Mouse (Mus musculus) liver, embryonic 14.5 days (tissue): Measurements from ENCODE around the gene BC005624.

Experiments used
- CTCF ChIP-seq: IDR thresholded peaks from 2 replicates; pipeline ENCODE4 v1.5.1; 2016; ENCODE audit warnings: antibody characterized with exemption, low read depth, control low read depth
- EP300 ChIP-seq: IDR thresholded peaks from 2 replicates; pipeline ENCODE4 v1.6.1; 2016; ENCODE audit warnings: antibody characterized with exemption, low read depth

GRCm38 (mm10) chr2:30928893-30929482 is 53.0 kb downstream of the BC005624 start:
- TF ChIP-seq CTCF, result no peak
- no peak for TF ChIP-seq EP300
